Mouse (Mus musculus) G1E (cell line): Measurements from ENCODE around the gene Csf2rb2. TPM values are rescaled to one million over a fixed set of nuclear protein-coding genes. Genes with fewer than 3 reads are reported as not detected.
A peak's percentile ranks its signal among the peaks of the same experiment; 100 is the strongest.
"Not testable (repeated sequence)": the region's sequence is repeated elsewhere in the genome, so short reads cannot be mapped to it uniquely, and the experiment has no call there.

Source experiments
- ATAC-seq: 2 replicates; pipeline ENCODE4 v1.8.0; 2016; ENCODE audit warnings: mild to moderate bottlenecking; ENCODE audit not compliant: insufficient number of reproducible peaks, poor library complexity, low FRiP score, severe bottlenecking; ENCODE audit errors: extremely low read depth
- DNase-seq: peaks from one replicate; pipeline ENCODE4 v3.0.0; 2012; ENCODE audit warnings: low spot score
- H3K27me3 ChIP-seq: 2 replicates; pipeline ENCODE4 v1.6.1; 2012; ENCODE audit warnings: mild to moderate bottlenecking, low read length, inconsistent platforms; ENCODE audit not compliant: insufficient read depth
- H3K36me3 ChIP-seq: replicated peaks from 2 replicates; pipeline ENCODE3; 2012; ENCODE audit warnings: mild to moderate bottlenecking, inconsistent platforms
- H3K4me1 ChIP-seq: 2 replicates; pipeline ENCODE4 v1.6.1; 2012; ENCODE audit warnings: low read depth, low read length, inconsistent platforms, mixed read lengths; ENCODE audit not compliant: insufficient read depth
- H3K4me3 ChIP-seq: 2 replicates; pipeline ENCODE4 v1.5.1; 2012; ENCODE audit warnings: low read depth, mild to moderate bottlenecking, inconsistent platforms, low read length, moderate library complexity, mixed read lengths
- H3K9me3 ChIP-seq: replicated peaks from 2 replicates; pipeline ENCODE4 v1.6.1; 2012; ENCODE audit warnings: inconsistent platforms
- CTCF ChIP-seq: IDR thresholded peaks from 2 replicates; pipeline ENCODE4 v1.5.1; 2012; ENCODE audit warnings: low read depth, low read length, inconsistent platforms, mixed read lengths
- GATA1 ChIP-seq: IDR thresholded peaks from 2 replicates; pipeline ENCODE4 v1.6.1; 2012; ENCODE audit warnings: borderline replicate concordance, low read length, inconsistent platforms, mixed read lengths
- GATA2 ChIP-seq: IDR thresholded peaks from 2 replicates; pipeline ENCODE4 v1.6.1; 2012; ENCODE audit warnings: low read depth, low read length, inconsistent platforms, borderline replicate concordance
- POLR2AphosphoS5 ChIP-seq: IDR thresholded peaks from 2 replicates; pipeline ENCODE4 v1.6.1; 2012; ENCODE audit warnings: low read depth, low read length, inconsistent platforms; ENCODE audit not compliant: insufficient replicate concordance
- TAL1 ChIP-seq: conservative IDR thresholded peaks from 2 replicates; pipeline ENCODE4 v1.6.1; 2012; ENCODE audit warnings: low read depth, low read length, inconsistent platforms, mixed read lengths
- polyA plus RNA-seq: library from polyadenylated mRNA; stranded (reverse); fragments of >175 nt; gene quantifications from 2 replicates; pipeline ENCODE4 v1.2.3, GENCODE M21; 2012
- total RNA-seq, 2 experiments: library from RNA; stranded (forward) in 1 of 2; stranded (reverse) in 1 of 2; fragments of 200-1000 nt in 1 of 2; fragments of >200 nt in 1 of 2; fragmentation: Nextera tagmentation in 1 of 2; gene quantifications; 2 replicates each; pipeline ENCODE4 v1.2.3; 2014 to 2017

The Csf2rb2 gene
- total and polyA plus RNA-seq, 3 experiments, result 15.4 to 46.8 (median 41.9) TPM

DNA sequence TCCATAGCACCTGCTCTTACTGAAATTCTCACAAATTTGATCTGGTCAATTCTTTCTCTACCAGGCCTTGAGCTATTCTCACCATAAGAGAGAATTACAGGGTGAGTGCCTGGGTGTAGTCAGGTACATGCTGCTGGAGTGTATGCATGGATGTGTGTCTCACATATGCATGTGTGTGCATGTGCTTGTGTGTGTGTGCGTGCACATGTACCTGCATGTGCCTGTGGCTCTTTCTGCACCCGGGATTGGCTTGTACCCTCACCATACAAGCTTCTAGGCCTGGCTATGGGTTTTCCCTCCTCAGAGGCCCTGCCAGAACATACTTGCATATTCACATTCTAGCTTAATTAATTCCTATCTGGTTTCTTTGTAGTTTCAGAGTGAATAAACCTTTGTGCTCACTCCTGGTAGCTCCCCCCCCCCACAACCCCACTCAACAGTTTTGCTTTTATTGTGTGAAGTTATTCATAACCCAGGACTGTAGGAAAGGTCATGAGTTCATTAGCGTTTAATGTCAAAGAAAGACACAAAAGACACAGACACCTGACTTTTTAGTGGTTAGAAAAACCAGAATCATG lies 23.1 kb upstream of the Csf2rb2 start:
- TF ChIP-seq POLR2AphosphoS5 (no peak), GATA1 (no peak), CTCF (no peak), GATA2 (no peak), TAL1 (no peak)
- Histone ChIP-seq H3K36me3 (peaks cover 37% of the 10 kb centered on the region), H3K4me1 (peaks cover 80% of the 10 kb centered on the region), H3K4me3 (peak overlapping the region; percentile 64), H3K9me3 (no peaks in the 10 kb centered on the region), H3K27me3 (peaks cover 15% of the 10 kb centered on the region)
- DNase-seq, result no peak
- no peak for ATAC-seq

DNA sequence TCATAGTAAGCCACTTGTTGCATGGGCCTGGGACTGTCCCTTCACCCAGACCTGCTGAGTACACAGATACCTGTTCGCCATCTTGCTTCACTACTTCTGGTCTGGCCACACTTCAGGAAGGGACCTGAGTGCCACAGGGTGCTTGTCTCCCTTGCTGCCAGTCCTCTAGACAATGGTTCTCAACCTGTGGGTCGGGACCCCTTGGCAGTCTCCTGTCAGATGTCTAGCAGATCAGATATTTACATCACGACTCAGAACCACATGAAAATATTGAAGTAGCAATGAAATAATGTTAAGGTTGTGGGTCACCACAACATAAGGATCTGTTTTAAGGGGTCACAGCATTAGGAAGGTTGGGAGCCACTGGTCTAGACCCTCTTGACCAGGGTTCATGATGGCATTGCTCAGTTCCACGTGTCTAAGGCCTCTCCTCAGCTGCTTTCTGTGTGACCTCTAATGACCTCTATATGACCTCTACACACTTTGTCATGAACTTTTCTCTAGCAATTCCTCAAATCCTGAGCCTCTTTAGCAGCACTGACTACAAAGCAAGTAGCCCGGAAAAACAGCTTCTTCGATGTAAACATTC lies 22.3 kb upstream of the Csf2rb2 start:
- DNase-seq, ATAC-seq, H3K27me3 ChIP-seq, H3K9me3 ChIP-seq: not testable (repeated sequence)
- H3K4me1 ChIP-seq, result peaks cover 81% of the 10 kb centered on the region
- peak overlapping the region; percentile 64 for H3K4me3 ChIP-seq
- peaks cover 29% of the 10 kb centered on the region for H3K36me3 ChIP-seq

DNA sequence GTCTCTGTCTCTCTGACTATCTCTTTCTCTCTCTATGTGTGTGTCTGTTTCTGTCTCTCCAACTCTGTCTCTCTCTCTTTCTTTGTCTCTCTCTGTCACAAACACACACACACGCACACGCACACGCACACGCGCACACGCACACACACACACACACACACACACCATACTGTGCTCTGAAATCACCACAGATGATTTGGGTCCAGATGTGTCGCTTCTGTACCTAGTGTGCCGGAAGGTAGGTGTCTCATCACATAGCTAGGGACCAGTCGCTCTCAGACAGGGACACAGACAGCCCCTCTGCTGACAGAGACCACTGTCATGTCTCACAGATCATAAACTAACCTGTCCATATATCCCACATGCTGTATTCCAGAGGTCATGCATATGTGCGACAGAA lies 21.2 kb upstream of the Csf2rb2 start:
- no peak for DNase-seq
- peaks cover 16% of the 10 kb centered on the region for H3K27me3 ChIP-seq
- TF ChIP-seq GATA1 (no peak), CTCF (no peak), TAL1 (no peak), POLR2AphosphoS5 (no peak), GATA2 (no peak)
- no peaks in the 10 kb centered on the region for H3K9me3 ChIP-seq
- H3K4me1 ChIP-seq, result peaks cover 81% of the 10 kb centered on the region
- H3K4me3 ChIP-seq, result peak overlapping the region; percentile 73
- no peak for ATAC-seq
- peaks cover 18% of the 10 kb centered on the region for H3K36me3 ChIP-seq

DNA sequence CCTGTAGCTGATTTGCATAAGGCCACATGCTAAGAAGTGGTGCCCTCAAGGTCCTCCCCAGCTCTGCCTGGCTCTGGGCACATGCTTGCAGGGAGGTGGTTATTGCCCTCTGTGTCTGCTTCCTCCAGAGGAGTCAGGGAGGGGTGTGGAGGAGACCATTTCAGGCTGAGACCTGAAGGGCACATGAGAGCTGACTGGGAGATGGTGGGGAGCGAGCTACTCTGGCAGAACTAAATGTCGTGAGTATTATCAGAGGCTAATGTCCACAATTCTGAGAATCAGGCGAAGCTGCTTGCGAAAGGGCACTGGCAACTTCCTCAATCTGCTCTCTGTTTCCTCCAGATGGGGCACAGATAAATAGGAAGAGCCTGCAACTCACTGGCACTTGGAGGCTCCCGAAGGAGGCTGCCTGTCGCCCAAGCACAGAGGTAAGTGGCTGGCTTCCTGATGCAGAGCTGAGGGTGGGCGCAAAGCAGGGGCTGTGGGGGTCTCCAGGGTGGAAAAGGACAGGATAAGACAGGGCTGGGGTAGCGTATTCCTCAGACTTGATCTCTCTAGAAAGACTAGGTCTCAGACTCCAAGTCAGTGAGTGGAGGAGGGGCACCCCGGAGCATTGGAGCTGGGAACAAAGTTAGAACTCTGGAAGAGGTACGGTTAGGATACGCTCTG lies 20.3 kb upstream of the Csf2rb2 start, which contains the start of gene Csf2rb:
TSS of gene Csf2rb (plus strand) at position 82 of the 669 bp plus-strand sequence.
- peaks cover 82% of the 10 kb centered on the region for H3K4me1 ChIP-seq
- H3K9me3 ChIP-seq, result no peaks in the 10 kb centered on the region
- peak; percentile 58 for ATAC-seq
- TF ChIP-seq POLR2AphosphoS5, result no peak
- peak; percentile 65 for TF ChIP-seq TAL1
- H3K4me3 ChIP-seq, result peak within 1 kb of the TSS; percentile 73
- peaks cover 18% of the 10 kb centered on the region for H3K27me3 ChIP-seq
- H3K36me3 ChIP-seq, result peaks cover 11% of the 10 kb centered on the region
- peak; percentile 54 for DNase-seq

DNA sequence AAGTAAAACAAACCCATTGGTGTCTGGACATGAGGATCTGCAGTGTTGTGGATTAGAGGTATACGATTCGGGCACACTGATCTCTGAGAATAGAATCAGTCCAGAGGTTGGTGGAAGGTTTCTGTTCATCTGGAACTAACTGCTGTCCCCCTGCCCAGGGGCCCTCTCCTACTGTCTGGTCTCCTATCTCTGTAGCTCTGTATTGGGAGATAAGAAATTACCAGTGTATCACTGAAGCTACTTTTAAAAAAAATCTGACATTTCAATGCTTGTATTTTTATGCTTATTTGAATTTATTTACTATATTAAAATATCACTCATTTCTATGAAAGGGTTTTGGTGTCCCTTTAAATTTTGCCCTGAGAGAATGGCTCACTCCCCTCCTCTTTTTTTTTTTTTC lies 18.8 kb upstream of the Csf2rb2 start:
- TF ChIP-seq TAL1, result peak; percentile 50
- no peak for TF ChIP-seq GATA1
- Histone ChIP-seq H3K27me3 (peaks cover 25% of the 10 kb centered on the region), H3K4me3 (peak overlapping the region; percentile 31; the same call in 1 of the 2 replicates), H3K4me1 (peaks cover 86% of the 10 kb centered on the region), H3K36me3 (peaks cover 8% of the 10 kb centered on the region), H3K9me3 (no peaks in the 10 kb centered on the region)
- DNase-seq (peak; percentile 30), ATAC-seq (peak; percentile 30; the same call in 1 of the 2 replicates)

DNA sequence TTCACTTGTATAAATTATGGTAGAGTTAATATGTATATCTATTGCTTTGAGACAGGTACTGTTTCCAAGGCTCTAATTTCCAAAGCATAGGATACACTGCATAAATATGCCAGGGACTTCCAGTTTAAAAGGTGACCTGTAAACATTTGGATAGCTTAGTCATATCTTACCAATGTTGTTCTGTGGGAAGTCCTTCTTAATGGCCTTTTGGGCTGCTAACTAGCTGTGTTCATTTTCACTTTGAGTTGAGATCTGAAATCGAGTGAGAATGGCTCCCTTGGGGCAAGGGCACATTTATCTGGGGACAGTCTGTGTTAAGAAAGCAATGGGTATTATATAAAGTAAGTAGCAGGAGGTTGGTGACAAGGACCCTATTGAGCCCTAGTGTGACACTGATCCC lies 17.8 kb upstream of the Csf2rb2 start:
- no peak for DNase-seq
- Histone ChIP-seq H3K9me3 (no peaks in the 10 kb centered on the region), H3K4me3 (peak overlapping the region; percentile 31; the same call in 1 of the 2 replicates), H3K27me3 (peaks cover 25% of the 10 kb centered on the region), H3K4me1 (peaks cover 87% of the 10 kb centered on the region), H3K36me3 (peaks cover 5% of the 10 kb centered on the region)
- ATAC-seq, result no peak
- TF ChIP-seq CTCF (no peak), POLR2AphosphoS5 (no peak), TAL1 (no peak)

DNA sequence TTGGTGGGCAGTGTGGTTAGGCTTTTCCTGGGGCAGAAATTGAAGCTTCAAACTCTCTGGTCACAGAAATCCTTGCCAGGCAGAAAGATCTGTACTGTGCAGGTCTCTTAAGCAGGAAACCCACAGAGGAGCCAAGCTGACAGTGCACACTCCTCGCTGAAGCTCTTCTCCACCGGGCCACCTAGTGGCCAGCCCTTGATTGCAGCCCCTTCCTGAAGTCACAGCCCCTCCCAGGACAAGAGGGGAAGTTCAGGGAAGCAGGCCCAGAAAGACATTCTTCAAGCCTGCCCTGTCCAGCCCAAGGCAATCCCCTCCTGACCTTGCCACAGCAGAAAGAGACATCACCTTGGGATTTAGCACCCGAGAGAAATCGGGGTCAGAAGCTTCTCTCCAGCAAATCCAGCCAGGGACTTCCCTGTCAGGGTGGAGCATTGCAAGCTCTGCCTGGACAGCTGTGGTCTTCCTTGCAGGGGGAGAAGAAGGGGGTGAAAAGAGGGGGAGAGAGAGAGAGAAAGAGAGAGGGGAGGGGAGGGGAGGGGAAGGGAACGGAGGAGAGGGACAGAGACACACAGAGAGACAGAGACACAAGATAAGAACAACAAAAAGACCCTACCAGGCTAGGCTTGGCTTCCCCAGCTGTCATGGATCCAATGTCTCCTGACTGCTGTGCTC lies 15.4 kb upstream of the Csf2rb2 start:
- DNase-seq (peak; percentile 23), ATAC-seq (no peak)
- H3K4me3 ChIP-seq, result peak overlapping the region; percentile 38; the same call in 1 of the 2 replicates

More for the DNA sequence above, 15.4 kb upstream of the Csf2rb2 start:
- no peaks in the 10 kb centered on the region for H3K9me3 ChIP-seq
- TF ChIP-seq CTCF (peak; percentile 86), GATA1 (no peak)
- H3K4me1 ChIP-seq, result peaks cover 81% of the 10 kb centered on the region
- H3K36me3 ChIP-seq, result no peaks in the 10 kb centered on the region
- H3K27me3 ChIP-seq, result peaks cover 33% of the 10 kb centered on the region
